Mouse (Mus musculus): Measurements from ENCODE around the gene Setd5. TPM values are rescaled to one million over a fixed set of nuclear protein-coding genes. Genes with fewer than 3 reads are reported as not detected.

Gene Setd5
- total RNA-seq, 1 experiment = 79.4 TPM

DNA sequence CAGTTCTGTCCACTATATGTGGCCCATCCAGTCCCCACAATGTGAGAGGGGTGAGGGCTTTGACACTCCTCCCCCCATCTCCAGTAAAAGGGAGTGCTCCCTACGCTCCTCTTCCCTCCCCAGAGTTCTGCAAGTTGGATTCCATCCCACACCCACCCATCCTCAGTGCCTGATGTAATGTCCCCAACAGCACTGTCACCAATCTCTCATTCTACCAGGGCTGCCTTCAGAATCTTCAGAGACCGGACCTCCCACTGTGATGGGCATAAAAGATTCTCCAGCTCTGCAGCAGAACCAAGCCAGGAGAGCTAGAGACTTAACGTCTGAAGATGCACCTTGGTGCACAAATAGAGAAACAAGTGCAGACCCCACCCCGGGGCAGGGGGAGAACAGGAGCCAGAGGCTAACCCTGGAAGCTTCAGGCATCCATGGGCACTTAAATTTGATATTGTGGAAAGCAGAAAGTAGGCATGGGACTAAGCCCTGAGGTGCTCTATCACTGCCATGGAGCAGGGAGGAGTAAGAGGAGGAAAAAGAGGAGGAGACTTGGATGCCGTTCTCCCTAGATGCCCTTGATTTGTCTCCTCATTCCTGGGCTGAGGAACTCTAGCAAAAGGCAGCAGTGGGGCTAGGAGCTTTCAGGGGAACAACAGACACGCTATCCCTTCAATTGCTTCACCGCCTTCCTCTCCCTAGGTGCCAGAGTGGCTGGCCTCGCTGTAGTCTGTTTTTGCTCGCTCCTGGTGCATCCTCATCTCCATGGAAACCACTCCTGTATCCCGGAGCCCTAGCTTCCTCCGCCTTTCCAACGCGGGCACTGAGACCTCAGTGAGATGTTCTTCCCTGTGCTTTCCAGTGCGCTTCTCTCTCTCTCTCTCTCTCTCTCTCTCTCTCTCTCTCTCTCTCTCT, 101.4 kb downstream of the Setd5 start:
- Histone ChIP-seq H3K9me3 (ENCODE audit: control insufficient read depth, insufficient read depth, low read depth, low read length) (no peaks in the 10 kb centered on the region), H3K27ac (ENCODE audit: insufficient read depth, low read depth, low read length, poor library complexity, severe bottlenecking) (no peak overlapping the region), H3K9ac (ENCODE audit: insufficient read depth, low read depth, low read length, poor library complexity, severe bottlenecking) (no peak overlapping the region), H3K4me3 (ENCODE audit: insufficient read depth in 1 of 2, low read depth in 1 of 2, low read length in 2 of 2, poor library complexity in 1 of 2, severe bottlenecking in 1 of 2) (no peak overlapping the region), H3K36me3 (ENCODE audit: control insufficient read depth, insufficient read depth, low read length, poor library complexity, severe bottlenecking) (no peaks in the 10 kb centered on the region), H3K4me1 (ENCODE audit: control insufficient read depth in 2 of 2, insufficient read depth in 2 of 2, low read length in 2 of 2, poor library complexity in 1 of 2) (no peaks in the 10 kb centered on the region)
- TF ChIP-seq HCFC1 (IDR thresholded peaks at IDR 0.05; ENCODE audit: borderline replicate concordance, insufficient read depth, low read length) (no peak), ZNF384 (IDR thresholded peaks at IDR 0.05; ENCODE audit: low read depth, low read length) (no peak), ZC3H11A (IDR thresholded peaks at IDR 0.05; ENCODE audit: borderline replicate concordance, low read depth, low read length) (no peak), CHD2 (IDR thresholded peaks at IDR 0.05; ENCODE audit: low read depth, low read length) (no peak), MAFK (IDR thresholded peaks at IDR 0.05; ENCODE audit: insufficient read depth, low read depth, low read length) (no peak)
- DNase-seq (ENCODE audit: low read depth, low spot score) = no peak
- in situ Hi-C loops (cut with MboI; ENCODE audit: low sequenced_read_pairs in 2 of 2, unreplicated experiment in 2 of 2) = no loop called here

DNA sequence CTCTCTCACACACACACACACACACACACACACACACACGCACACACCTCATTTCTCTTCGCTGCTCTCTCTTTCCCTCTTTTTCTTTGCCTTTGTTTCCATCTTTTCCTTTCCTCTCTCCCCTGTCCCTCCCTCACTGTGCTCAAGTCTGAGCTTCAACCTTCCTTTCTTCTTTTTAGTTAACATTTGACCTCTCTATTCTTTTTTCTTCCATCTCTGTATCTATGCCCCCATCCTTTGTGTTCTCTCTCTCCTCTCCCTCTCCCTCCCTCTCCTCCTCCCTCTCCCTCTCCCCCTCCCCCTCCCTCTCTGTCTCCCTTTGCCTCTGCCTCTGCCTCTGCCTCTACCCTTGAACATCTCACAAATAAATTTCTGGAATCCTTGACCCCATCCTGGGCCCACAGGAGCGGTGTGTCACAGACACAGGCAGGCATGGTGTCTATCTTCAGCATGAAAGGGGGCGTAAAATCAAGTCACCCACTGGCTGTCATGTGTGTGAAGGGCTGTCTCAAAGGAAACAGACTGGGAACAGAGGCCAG, 102.1 kb downstream of the Setd5 start:
- Histone ChIP-seq H3K4me3 (ENCODE audit: insufficient read depth in 1 of 2, low read depth in 1 of 2, low read length in 2 of 2, poor library complexity in 1 of 2, severe bottlenecking in 1 of 2) (no peak overlapping the region), H3K4me1 (ENCODE audit: control insufficient read depth in 2 of 2, insufficient read depth in 2 of 2, low read length in 2 of 2, poor library complexity in 1 of 2) (no peaks in the 10 kb centered on the region), H3K36me3 (ENCODE audit: control insufficient read depth, insufficient read depth, low read length, poor library complexity, severe bottlenecking) (no peaks in the 10 kb centered on the region), H3K9ac (ENCODE audit: insufficient read depth, low read depth, low read length, poor library complexity, severe bottlenecking) (no peak overlapping the region), H3K27ac (ENCODE audit: insufficient read depth, low read depth, low read length, poor library complexity, severe bottlenecking) (no peak overlapping the region), H3K9me3 (ENCODE audit: control insufficient read depth, insufficient read depth, low read depth, low read length) (no peaks in the 10 kb centered on the region)
- DNase-seq (ENCODE audit: low read depth, low spot score) = no peak
- TF ChIP-seq ZC3H11A (IDR thresholded peaks at IDR 0.05; ENCODE audit: borderline replicate concordance, low read depth, low read length) (no peak), HCFC1 (IDR thresholded peaks at IDR 0.05; ENCODE audit: borderline replicate concordance, insufficient read depth, low read length) (no peak), MAFK (IDR thresholded peaks at IDR 0.05; ENCODE audit: insufficient read depth, low read depth, low read length) (no peak), CHD2 (IDR thresholded peaks at IDR 0.05; ENCODE audit: low read depth, low read length) (no peak), ZNF384 (IDR thresholded peaks at IDR 0.05; ENCODE audit: low read depth, low read length) (no peak)
- in situ Hi-C loops (cut with MboI; ENCODE audit: low sequenced_read_pairs in 2 of 2, unreplicated experiment in 2 of 2) = no loop called here

DNA sequence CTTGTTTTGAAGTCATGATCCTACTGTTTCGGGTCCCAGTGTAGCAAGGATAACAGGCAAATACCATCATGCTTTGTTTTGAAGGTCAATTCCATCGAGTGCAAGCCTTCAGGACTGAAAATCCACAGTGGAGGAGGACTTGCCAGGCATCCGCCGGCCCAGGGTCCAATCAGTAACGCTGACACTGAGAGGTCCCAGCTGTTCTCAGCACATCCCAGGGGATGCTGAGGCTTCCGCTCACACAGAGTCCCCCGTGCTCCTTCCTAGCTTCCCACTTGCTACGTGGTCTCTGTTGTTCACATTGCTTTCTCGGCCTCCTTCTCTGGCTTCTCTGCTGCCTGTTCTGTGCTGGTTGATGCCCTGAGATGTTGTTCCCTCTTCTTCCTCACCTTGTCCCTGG, 107.0 kb downstream of the Setd5 start:
- no peak overlapping the region for H3K9ac ChIP-seq (ENCODE audit: insufficient read depth, low read depth, low read length, poor library complexity, severe bottlenecking)
- no peaks in the 10 kb centered on the region for H3K4me1 ChIP-seq (ENCODE audit: control insufficient read depth in 2 of 2, insufficient read depth in 2 of 2, low read length in 2 of 2, poor library complexity in 1 of 2)
- no peak overlapping the region for H3K4me3 ChIP-seq (ENCODE audit: insufficient read depth in 1 of 2, low read depth in 1 of 2, low read length in 2 of 2, poor library complexity in 1 of 2, severe bottlenecking in 1 of 2)
- H3K9me3 ChIP-seq (ENCODE audit: control insufficient read depth, insufficient read depth, low read depth, low read length) = no peaks in the 10 kb centered on the region
- no peak overlapping the region for H3K27ac ChIP-seq (ENCODE audit: insufficient read depth, low read depth, low read length, poor library complexity, severe bottlenecking)
- H3K36me3 ChIP-seq (ENCODE audit: control insufficient read depth, insufficient read depth, low read length, poor library complexity, severe bottlenecking) = no peaks in the 10 kb centered on the region
- in situ Hi-C loops (cut with MboI; ENCODE audit: low sequenced_read_pairs in 2 of 2, unreplicated experiment in 2 of 2) = no loop called here
- TF ChIP-seq CHD2 (IDR thresholded peaks at IDR 0.05; ENCODE audit: low read depth, low read length) (no peak), HCFC1 (IDR thresholded peaks at IDR 0.05; ENCODE audit: borderline replicate concordance, insufficient read depth, low read length) (no peak), ZC3H11A (IDR thresholded peaks at IDR 0.05; ENCODE audit: borderline replicate concordance, low read depth, low read length) (no peak), ZNF384 (IDR thresholded peaks at IDR 0.05; ENCODE audit: low read depth, low read length) (no peak), MAFK (IDR thresholded peaks at IDR 0.05; ENCODE audit: insufficient read depth, low read depth, low read length) (no peak)
- no peak for DNase-seq (ENCODE audit: low read depth, low spot score)

DNA sequence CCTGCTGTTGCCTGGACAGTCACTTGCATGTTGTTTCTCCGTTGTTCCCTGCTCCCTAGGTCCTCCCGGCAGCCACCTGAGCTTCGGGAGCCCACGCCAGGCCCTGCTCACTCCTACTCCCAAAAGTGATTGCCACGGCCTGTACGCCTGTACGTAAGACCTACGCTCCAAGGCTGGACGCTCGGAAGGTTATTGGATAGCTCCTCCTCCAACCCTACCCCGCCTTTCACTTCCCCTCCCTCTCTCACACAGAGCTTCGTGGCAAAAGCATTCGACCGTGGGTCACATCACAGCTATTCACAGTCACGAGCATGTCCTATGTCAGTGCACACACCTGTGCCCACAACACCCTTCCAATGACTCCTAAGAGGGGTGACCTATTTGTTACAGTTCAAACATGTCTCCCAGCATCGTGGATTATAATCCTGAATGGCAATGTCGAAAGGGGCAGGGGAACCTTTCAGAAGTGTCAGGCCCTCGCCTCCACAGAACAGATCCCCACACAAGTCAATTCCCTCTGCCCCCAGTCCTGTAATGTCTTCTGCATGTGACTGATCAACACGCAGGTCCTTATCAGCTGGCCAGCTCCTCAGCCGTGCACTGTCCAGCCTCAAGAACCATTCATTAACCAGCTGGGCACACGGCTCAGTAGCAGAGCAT, 107.8 kb downstream of the Setd5 start:
- Histone ChIP-seq H3K4me3 (ENCODE audit: insufficient read depth in 1 of 2, low read depth in 1 of 2, low read length in 2 of 2, poor library complexity in 1 of 2, severe bottlenecking in 1 of 2) (0 out of 4 replicates have a peak overlapping the region, but pooled peaks of 1 of the 2 experiments have one; percentile 34), H3K36me3 (ENCODE audit: control insufficient read depth, insufficient read depth, low read length, poor library complexity, severe bottlenecking) (no peaks in the 10 kb centered on the region), H3K27ac (ENCODE audit: insufficient read depth, low read depth, low read length, poor library complexity, severe bottlenecking) (no peak overlapping the region), H3K9me3 (ENCODE audit: control insufficient read depth, insufficient read depth, low read depth, low read length) (no peaks in the 10 kb centered on the region), H3K9ac (ENCODE audit: insufficient read depth, low read depth, low read length, poor library complexity, severe bottlenecking) (no peak overlapping the region), H3K4me1 (ENCODE audit: control insufficient read depth in 2 of 2, insufficient read depth in 2 of 2, low read length in 2 of 2, poor library complexity in 1 of 2) (no peaks in the 10 kb centered on the region)
- in situ Hi-C loops (cut with MboI; ENCODE audit: low sequenced_read_pairs in 2 of 2, unreplicated experiment in 2 of 2) = no loop called here
- no peak for DNase-seq (ENCODE audit: low read depth, low spot score)
- TF ChIP-seq ZNF384 (IDR thresholded peaks at IDR 0.05; ENCODE audit: low read depth, low read length) (no peak), MAFK (IDR thresholded peaks at IDR 0.05; ENCODE audit: insufficient read depth, low read depth, low read length) (no peak)

All from ES-E14 (cell line).